Mouse (Mus musculus) left cerebral cortex, adult 2 months (tissue): ENCODE results near the gene Kctd20. TPM values are rescaled to one million over a fixed set of nuclear protein-coding genes. Genes with fewer than 3 reads are reported as not detected.
"Not testable (repeated sequence)": the region's sequence is repeated elsewhere in the genome, so short reads cannot be mapped to it uniquely, and the experiment has no call there.

Experiments
- DNase-seq, 2 experiments: peaks; one replicate each; pipeline ENCODE4 v3.0.0; 2021 to 2022; ENCODE audit warnings: low spot score in 2 of 2, mixed read lengths in 1 of 2; ENCODE audit errors: extremely low spot score in 1 of 2
- H3K27ac ChIP-seq: fragments of 200-600 bp; 2 replicates; pipeline ENCODE4 v1.8.1; 2022
- H3K4me3 ChIP-seq: fragments of 200-600 bp; 2 replicates; pipeline ENCODE4 v1.8.1; 2022
- CTCF ChIP-seq: fragments of 200-600 bp; IDR thresholded peaks from 2 replicates; pipeline ENCODE4 v1.8.1; 2022; ENCODE audit warnings: antibody characterized with exemption, mild to moderate bottlenecking, moderate library complexity
- intact Hi-C: fragments of 180-260 bp; cut with DNase I; formaldehyde crosslinking; loops from one replicate; pipeline ENCODE4 v1.15.1; 2025
- total RNA-seq, 2 experiments: library from RNA; stranded (reverse); gene quantifications; 2 replicates each; pipeline ENCODE4 v1.2.3; 2021

The Kctd20 gene
- total RNA-seq, 2 experiments from 2014 or later, result 65.2 to 74.7 TPM

GRCm38 (mm10) chr17:28990060-28990459, 38.3 kb downstream of the Kctd20 start:
- H3K4me3 ChIP-seq, result no peak overlapping the region
- intact Hi-C loops, result no loop called here
- H3K27ac ChIP-seq, result no peak overlapping the region
- no peak for DNase-seq
- no peak for TF ChIP-seq CTCF

- no peak overlapping the region for H3K4me3 ChIP-seq
- intact Hi-C loops, result no loop called here
- DNase-seq, result no peak
- no peak overlapping the region for H3K27ac ChIP-seq
- TF ChIP-seq CTCF, result no peak
Measured at GRCm38 (mm10) chr17:28991286-28991685, 39.5 kb downstream of the Kctd20 start.

- intact Hi-C loops, result no loop called here
- Histone ChIP-seq H3K4me3 (no peak overlapping the region), H3K27ac (no peak overlapping the region)
- no peak for TF ChIP-seq CTCF
- DNase-seq, result peak; percentile 29 to 35
Measured at GRCm38 (mm10) chr17:28992105-28992504, 40.4 kb downstream of the Kctd20 start.

GRCm38 (mm10) chr17:28993004-28993403, 41.3 kb downstream of the Kctd20 start:
- intact Hi-C loops, result not testable (repeated sequence)

GRCm38 (mm10) chr17:28994615-28995014, 42.9 kb downstream of the Kctd20 start:
- Histone ChIP-seq H3K27ac (no peak overlapping the region), H3K4me3 (no peak overlapping the region)
- intact Hi-C loops, result no loop called here
- no peak for TF ChIP-seq CTCF
- no peak for DNase-seq

More at GRCm38 (mm10) chr17:28993004-28993403, 41.3 kb downstream of the Kctd20 start:
- H3K27ac ChIP-seq, DNase-seq, H3K4me3 ChIP-seq: not testable (repeated sequence)

GRCm38 (mm10) chr17:29000465-29000864, 48.7 kb downstream of the Kctd20 start:
- no peak overlapping the region for H3K27ac ChIP-seq
- intact Hi-C loops, result no loop called here
- no peak for DNase-seq
- no peak overlapping the region for H3K4me3 ChIP-seq
- no peak for TF ChIP-seq CTCF

- DNase-seq, result no peak
- no peak overlapping the region for H3K4me3 ChIP-seq
- no peak overlapping the region for H3K27ac ChIP-seq
- intact Hi-C loops, result no loop called here
- TF ChIP-seq CTCF, result no peak
Measured at GRCm38 (mm10) chr17:29003740-29004139, 52.0 kb downstream of the Kctd20 start.

GRCm38 (mm10) chr17:29005002-29005401, 53.3 kb downstream of the Kctd20 start:
- no peak for DNase-seq
- Histone ChIP-seq H3K4me3 (no peak overlapping the region), H3K27ac (no peak overlapping the region)
- intact Hi-C loops, result no loop called here
- TF ChIP-seq CTCF, result no peak

GRCm38 (mm10) chr17:29006812-29007211, 55.1 kb downstream of the Kctd20 start:
- no peak for TF ChIP-seq CTCF
- intact Hi-C loops, result loop anchor here (1.0 kb wide), 1 partner anchor 55 kb away; no protein-coding TSS in a partner anchor
- peak overlapping the region; percentile 93; the same call in 1 of the 2 replicates for H3K27ac ChIP-seq

GRCm38 (mm10) chr17:29007243-29007640, 55.5 kb downstream of the Kctd20 start:
- no peak for TF ChIP-seq CTCF
- DNase-seq, result peak in 1 of 2 experiments; percentile 24
- Histone ChIP-seq H3K4me3 (peak overlapping the region; percentile 89), H3K27ac (peak overlapping the region; percentile 93)
- intact Hi-C loops, result loop anchor here (1.0 kb wide), 1 partner anchor 55 kb away; no protein-coding TSS in a partner anchor

More at GRCm38 (mm10) chr17:29006812-29007211, 55.1 kb downstream of the Kctd20 start:
- peak overlapping the region; percentile 89 for H3K4me3 ChIP-seq
- DNase-seq, result no peak

GRCm38 (mm10) chr17:29007641-29008325, 56.0 kb downstream of the Kctd20 start, which contains the start of gene Stk38:
Gene Stk38 (minus strand): TSS chr17:29007995.
- DNase-seq, result peak; percentile 91 to 94
- peak within 1 kb of the TSS; percentile 89 for H3K4me3 ChIP-seq
- intact Hi-C loops, result loop anchor here (1.0 kb wide), 1 partner anchor 55 kb away; no protein-coding TSS in a partner anchor
- H3K27ac ChIP-seq, result peak within 1 kb of the TSS; percentile 93
- no peak for TF ChIP-seq CTCF

GRCm38 (mm10) chr17:29008326-29008650, 56.5 kb downstream of the Kctd20 start:
- DNase-seq, result no peak
- H3K27ac ChIP-seq, result peak overlapping the region; percentile 93
- H3K4me3 ChIP-seq, result peak overlapping the region; percentile 89
- intact Hi-C loops, result no loop called here
- TF ChIP-seq CTCF, result no peak

- Histone ChIP-seq H3K27ac (no peak overlapping the region), H3K4me3 (no peak overlapping the region)
- intact Hi-C loops, result no loop called here
- DNase-seq, result no peak
- no peak for TF ChIP-seq CTCF
Measured at GRCm38 (mm10) chr17:29009181-29009580, 57.4 kb downstream of the Kctd20 start.
